Mouse (Mus musculus) monocyte, adult 2 months (primary cell): ENCODE data around the gene Pde3a.

Experiments
- DNase-seq, 2 experiments: peaks; one replicate each; pipeline ENCODE4 v3.0.0; 2022; ENCODE audit warnings: low spot score in 2 of 2, low read depth in 1 of 2

Gene Pde3a

DNA sequence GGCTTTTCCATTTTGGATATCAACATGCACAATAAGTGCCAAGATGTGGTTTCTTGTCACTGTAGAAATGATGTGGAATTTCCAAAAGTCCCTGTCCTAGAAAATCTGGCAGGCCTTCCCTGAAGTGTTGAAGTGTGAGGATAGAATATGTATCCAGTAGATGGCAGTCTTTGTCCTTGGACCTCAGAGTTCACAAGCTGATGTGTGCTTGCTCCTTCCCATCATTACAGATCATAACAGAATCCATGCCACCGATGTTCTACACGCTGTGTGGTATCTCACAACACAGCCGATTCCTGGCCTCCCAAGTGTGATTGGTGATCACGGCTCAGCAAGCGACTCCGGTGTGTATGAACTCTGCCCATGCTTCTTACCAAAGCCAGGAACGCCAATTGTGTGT, 238.2 kb downstream of the Pde3a start:
- no peak for DNase-seq

DNA sequence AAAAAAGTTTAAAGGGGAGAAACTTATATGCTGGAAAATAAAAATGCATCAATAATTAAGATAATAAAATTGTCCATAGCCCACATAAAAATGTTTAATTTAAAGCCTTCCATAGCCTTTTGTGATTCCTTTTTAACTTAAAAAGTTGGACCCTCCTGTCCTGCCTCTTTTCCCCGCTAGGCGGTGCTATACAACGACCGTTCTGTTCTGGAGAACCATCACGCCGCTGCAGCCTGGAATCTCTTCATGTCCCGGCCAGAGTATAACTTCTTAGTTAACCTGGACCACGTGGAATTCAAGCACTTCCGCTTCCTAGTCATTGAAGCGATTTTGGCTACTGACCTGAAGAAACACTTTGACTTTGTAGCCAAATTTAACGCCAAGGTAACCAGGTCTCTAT, 239.6 kb downstream of the Pde3a start:
- DNase-seq, result no peak

DNA sequence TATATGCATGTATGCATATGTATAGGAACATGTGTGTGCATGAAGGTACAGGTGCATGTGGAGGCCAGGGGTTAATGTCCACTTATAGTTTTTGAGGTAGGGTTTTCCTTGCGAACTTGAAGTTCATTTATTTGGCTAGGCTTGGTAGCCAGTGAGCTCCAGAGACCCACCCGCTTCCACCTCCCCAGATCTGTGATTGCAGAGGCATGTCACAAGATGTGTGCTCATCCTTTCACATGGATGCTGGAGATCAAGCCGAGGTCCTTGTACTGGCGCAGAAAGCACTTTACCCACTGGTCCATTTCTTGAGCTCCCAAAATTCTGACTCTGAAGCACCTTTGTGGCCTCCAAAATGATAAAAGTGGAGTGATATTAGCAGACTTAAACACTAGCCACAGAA, 245.8 kb downstream of the Pde3a start:
- DNase-seq, result no peak

DNA sequence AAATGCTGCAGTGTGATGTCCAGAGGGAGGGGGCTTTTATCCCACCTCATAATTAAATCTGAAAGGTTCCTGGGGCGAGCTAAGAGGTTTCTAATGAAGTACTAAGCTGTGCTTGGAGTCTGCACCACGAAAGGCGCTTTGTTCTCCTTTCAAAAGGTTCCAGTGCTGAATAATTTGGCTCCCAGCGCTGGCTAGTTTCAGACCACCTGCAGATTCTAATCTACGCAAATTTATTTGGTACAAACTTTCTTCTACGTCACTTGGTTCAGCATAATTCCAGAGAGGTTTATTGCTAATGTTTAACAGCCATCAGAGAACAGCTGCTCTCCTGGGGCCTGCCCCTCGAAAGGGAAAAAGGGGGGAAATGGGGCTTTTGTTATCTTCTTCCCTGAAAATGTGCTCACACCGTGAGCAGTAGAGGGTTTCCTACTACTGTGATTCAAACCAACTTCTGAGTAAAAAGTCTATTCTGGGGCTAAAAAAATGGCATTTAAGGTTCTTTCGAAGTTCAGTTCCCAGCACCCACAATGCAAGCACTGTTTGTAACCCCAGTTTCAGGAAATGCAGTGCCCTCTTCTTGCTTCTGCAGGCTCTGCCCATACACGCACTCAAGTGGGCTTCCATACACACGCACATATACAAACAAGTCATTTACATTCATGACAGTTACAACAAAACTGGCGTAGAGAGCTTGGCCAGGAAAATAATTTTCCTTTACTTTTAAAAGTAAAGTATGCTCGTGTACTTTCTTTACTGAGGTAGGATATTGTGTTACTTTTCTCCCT, 246.8 kb downstream of the Pde3a start:
- no peak for DNase-seq

DNA sequence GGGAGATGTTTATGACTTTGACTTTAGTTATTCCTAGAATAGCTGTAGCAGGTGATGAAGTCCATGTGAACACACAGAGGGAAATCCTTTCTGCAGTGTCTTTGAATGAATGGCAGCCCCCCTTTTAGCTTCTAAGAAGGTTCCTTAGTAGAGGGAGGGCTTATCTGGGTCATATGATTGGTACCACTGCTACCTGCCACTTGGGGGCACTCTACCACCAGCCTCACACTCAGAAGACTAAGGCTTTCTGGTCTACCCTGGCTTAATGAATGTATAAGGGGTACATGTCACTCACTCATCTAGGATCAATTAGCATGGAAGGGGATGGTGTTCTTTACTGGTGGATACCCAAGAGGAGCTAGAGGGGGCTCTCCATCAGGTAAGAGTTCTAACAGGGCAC, 250.4 kb downstream of the Pde3a start:
- no peak for DNase-seq

DNA sequence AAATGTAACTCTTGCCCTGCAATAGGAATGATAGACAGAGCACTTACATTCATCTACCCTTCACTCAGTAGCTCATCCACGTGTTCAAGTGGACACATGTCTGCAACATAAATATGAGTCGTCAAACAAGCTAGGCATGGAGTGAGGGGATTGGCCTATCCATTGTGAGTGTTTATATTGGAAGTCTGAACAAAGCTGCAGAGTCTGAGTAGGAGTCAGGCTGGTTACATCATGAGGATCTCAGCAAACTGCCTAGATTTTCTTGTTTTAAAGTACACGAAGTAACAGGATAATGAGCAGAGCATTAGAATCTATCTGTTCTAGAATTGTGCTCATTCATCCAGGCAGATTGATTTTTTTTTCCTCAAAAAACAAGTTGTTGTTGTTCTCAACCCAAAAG, 252.1 kb downstream of the Pde3a start:
- no peak for DNase-seq

DNA sequence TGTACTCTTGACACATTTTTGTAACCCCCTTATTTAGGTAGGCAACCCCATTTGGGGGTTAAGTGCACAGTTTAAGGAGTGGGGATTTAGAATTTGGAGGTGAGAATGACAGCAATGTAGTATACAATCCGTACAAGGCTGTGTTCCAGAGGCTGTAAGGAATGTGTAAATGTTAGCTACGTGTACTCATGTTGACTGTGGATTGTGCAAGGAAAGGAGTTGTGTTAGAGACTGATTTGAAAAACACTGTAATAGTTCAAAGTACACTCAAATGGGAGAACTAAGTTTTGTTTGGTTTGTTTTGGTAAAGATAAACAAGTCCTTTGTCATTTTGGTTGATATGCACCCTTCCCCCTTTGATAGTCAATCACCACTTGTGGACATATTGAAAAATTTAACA, 273.5 kb downstream of the Pde3a start:
- no peak for DNase-seq

DNA sequence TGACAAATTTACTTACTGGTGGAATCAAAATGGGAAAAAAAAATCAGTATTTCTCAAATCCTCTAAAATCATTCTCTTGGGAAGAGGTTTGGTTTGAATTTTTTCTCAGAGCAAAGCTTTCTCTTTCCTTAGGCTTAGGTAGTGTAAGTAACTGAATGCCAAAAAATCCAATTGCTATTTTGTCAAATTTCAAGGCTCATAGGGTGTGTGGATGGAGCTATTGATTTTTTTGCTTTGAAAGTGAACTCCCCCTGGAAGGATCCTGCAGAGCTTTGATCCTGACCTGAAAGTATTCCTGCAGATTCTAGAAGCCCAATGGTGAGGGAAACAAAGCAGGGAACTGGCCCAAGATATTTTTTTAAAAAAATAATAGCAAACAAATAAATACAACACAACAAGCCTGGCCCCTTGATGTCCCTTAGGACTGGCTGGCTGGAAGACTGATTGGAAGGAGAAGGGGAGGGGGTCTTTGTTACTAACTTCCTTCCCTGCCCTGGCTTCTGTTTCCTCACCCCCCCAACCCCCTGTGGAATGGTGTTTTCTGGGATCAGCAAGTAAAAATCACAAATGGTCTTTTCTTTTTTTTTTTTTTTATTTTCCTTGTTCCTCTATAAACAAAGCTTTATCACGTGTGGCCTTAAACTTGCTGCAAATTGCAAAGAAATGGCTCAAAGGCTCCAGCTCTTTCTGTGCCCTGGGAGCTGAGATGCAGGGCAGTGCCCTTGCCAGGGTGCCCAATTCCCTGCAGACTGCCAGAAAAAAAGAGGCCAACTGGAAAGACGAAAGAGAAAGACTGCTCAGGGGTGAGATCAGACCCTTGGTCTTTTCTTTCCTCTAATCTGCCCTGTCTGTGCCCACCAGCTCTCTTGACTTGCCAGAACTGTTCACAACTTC, 274.9 kb downstream of the Pde3a start, which contains the start of gene Slco1c1:
TSS of gene Slco1c1 (plus strand) at position 622 of the 894 bp plus-strand sequence.
- DNase-seq, result no peak

DNA sequence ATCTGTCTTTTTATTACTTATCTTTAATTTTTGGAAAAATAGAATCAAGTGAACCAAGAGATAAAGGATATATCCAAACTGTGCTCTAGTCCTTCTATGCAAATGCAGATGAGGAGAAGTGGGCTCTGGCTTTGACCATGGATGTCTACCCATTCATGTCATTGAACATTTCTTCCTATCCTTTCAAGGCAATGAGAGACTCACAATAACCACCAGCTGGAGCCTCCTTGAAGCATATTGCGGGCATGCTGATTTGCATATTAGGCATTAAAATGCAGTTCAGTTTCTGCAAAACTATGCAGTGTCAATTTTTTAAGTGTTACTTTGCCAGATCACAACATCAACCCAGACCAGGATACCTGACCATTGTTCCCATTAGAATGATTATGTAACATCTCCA, 276.7 kb downstream of the Pde3a start:
- no peak for DNase-seq

DNA sequence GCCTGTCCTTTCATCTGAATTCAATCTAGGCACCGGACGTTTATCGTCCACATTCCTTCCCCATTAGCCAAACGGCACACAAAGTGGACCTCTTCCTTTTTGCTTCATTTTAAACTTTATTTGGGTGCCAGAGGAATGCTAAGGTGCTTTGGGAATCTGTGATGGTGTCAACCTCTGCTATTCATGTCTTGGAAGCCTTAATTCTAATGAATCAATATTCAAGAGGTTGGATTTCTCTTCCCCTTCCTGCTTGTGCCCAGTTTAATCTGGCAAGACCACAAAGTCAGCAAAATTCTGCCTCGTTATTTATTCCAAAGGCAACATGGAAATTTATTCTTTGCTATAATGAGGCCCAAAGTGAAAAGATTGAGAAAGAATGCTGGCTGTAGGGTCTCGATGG, 281.8 kb downstream of the Pde3a start:
- DNase-seq, result no peak

DNA sequence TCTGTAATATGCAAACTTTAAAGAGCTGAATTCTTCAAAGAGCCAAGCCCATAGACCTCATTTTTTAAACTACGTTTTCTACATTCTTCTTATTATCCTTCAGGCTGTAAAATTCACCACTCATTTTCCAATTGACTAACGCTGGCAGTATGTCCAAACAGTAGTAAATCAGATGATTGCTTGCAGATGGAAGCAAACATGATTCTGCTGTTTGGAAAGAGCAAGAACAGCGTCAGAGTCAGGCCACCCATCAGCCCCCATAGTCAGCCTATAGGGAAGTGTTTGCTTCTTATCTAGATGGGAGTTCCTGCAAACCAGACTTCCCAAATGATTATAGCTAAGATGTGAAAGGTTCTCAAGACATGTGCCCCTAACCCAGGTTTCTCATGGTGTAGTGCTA, 288.2 kb downstream of the Pde3a start:
- no peak for DNase-seq

DNA sequence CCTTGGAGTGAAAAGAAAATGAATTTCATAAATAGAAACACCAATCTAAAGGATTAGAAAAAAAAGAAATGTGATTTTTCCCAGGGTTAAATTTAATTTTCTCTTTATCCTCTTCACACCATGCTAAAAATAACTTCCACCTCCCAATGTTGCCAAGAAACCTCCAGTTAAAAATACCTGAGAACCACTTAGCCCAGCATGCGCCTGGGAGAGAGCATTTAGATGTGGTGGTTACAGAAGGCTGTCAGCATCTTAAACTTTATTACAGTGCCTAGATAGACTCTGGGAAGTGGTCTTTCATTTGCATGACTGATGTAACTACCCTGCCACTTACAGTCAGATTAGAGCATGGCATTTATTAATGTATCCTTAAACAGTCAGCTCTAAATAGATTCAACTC, 292.1 kb downstream of the Pde3a start:
- no peak for DNase-seq

DNA sequence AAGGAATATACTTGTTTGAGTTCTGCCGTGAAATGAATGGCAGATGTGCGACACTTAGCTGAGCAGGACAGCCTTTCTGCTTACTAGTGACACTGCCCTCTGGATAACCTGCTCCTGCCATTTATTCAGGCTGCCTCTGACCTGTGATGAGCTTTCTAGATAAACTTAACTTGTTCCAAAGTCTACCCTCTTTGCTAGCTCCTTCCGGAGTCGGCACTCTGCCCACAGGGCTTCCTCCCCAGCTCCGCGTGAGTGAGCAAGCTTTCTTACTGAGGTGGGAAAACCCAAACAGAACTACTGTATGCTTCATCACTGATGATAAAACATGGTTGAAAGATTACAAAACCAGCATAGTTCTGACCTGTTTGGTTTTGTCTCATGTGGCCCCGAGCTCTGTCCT, 294.3 kb downstream of the Pde3a start:
- DNase-seq, result no peak
